Mouse (Mus musculus): ENCODE results near the gene Khnyn.

DNA sequence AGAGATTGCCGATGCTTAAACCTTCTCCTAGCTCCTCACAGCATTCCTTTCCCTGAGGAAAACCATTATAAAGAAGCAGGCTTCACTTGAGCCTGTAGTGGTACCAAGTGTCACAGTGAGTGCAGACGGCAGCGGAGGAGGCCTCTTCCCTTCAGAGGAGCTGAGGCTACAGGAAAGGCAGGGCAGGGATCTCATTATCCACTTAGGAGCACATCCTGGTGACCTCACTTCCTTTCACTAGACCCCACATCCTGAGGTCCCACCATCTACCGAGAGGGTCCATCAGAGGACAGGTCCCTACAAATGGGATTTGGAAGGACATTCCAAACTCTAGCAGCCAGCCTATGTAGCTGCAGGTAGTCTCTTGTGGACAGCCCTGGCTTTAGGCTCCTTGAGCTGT lies 27.2 kb upstream of the Khnyn start:
- no peak for TF ChIP-seq POLR2A (IDR thresholded peaks at IDR 0.05; ENCODE audit: borderline replicate concordance, extremely low read depth, insufficient read depth, insufficient read length, poor library complexity, severe bottlenecking)
- TF ChIP-seq CTCF (IDR thresholded peaks at IDR 0.05; ENCODE audit: borderline replicate concordance, extremely low read depth, insufficient read depth, insufficient read length): no peak
